Mouse (Mus musculus): ENCODE results near the gene Lima1.

DNA sequence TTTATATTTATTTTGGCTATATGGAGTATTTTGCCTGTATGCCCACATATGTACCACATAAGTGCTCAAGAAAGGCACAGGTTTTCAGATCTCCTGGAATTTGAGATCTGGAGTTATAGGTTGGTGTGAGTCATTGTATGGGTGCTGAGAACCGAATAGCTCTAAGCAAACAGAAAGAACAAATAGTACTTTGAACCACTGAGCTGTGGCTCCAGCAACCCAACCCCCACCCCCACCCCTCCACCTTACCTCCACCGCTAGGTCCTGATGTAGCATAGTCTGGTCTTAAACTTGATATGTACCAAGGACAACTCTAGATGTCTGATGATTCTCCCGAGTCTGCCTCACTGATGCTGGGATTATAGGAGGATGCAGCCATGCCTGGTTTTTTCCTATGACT lies 42.0 kb upstream of the Lima1 start:
- TF ChIP-seq ZC3H11A (IDR thresholded peaks at IDR 0.05; ENCODE audit: borderline replicate concordance, low read depth, low read length), result no peak
- TF ChIP-seq HCFC1 (IDR thresholded peaks at IDR 0.05; ENCODE audit: borderline replicate concordance, insufficient read depth, low read length), result no peak
